Mouse (Mus musculus) CH12.LX (cell line): Measurements from ENCODE around the gene Krtap9-3.

Source experiments
- CHD2 ChIP-seq: IDR thresholded peaks from 2 replicates; pipeline ENCODE4 v1.6.1; 2011; ENCODE audit warnings: low read length, improper control_type of control experiment
- EP300 ChIP-seq: IDR thresholded peaks from 2 replicates; pipeline ENCODE4 v1.6.1; 2011; ENCODE audit warnings: low read length, improper control_type of control experiment
- HCFC1 ChIP-seq: IDR thresholded peaks from 2 replicates; pipeline ENCODE4 v1.6.1; 2012; ENCODE audit warnings: low read depth, mild to moderate bottlenecking, inconsistent platforms, low read length, improper control_type of control experiment
- IRF4 ChIP-seq: IDR thresholded peaks from 2 replicates; pipeline ENCODE4 v1.6.1; 2014; ENCODE audit warnings: low read depth, mild to moderate bottlenecking, inconsistent platforms, low read length, improper control_type of control experiment
- MAFK ChIP-seq: IDR thresholded peaks from 2 replicates; pipeline ENCODE4 v1.6.1; 2011; ENCODE audit warnings: low read length, improper control_type of control experiment; ENCODE audit not compliant: insufficient replicate concordance
- MAZ ChIP-seq: IDR thresholded peaks from 2 replicates; pipeline ENCODE4 v1.6.1; 2012; ENCODE audit warnings: low read depth, mild to moderate bottlenecking, inconsistent platforms, low read length, improper control_type of control experiment, moderate library complexity
- MEF2A ChIP-seq: IDR thresholded peaks from 2 replicates; pipeline ENCODE4 v1.6.1; 2014; ENCODE audit warnings: low read depth, mild to moderate bottlenecking, inconsistent platforms, low read length, improper control_type of control experiment, borderline replicate concordance
- NRF1 ChIP-seq: IDR thresholded peaks from 2 replicates; pipeline ENCODE4 v1.6.1; 2014; ENCODE audit warnings: low read depth, mild to moderate bottlenecking, inconsistent platforms, low read length, improper control_type of control experiment, moderate library complexity
- PAX5 ChIP-seq: IDR thresholded peaks from 2 replicates; pipeline ENCODE4 v1.6.1; 2012; ENCODE audit warnings: low read length, inconsistent platforms, mixed read lengths
- POLR2A ChIP-seq: IDR thresholded peaks from 2 replicates; pipeline ENCODE4 v1.6.1; 2011; ENCODE audit warnings: low read depth, mild to moderate bottlenecking, improper control_type of control experiment, low read length
- USF2 ChIP-seq: conservative IDR thresholded peaks from 2 replicates; pipeline ENCODE4 v1.6.1; 2011; ENCODE audit warnings: low read depth, low read length, improper control_type of control experiment

DNA sequence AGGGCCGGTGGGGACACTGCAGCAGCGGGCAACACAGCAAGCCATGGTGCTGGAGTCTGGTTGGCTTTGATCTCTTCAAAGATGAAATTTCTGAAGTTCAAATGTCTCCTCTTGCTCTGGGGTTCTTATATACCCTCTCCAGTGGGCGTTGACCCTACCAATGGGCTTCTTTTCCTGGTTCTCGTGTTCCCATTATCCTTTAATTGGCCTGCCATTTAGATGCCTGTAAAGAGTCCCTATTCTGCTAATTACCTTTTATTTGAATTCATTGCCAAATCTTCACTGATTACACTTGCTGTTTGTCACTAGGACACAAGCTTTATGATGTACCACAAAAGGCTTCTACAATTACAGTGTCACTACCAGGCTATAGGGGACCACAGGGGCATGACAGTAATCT is 47.1 kb downstream of the Krtap9-3 start, which contains the start of gene Krtap3-3:
- TF ChIP-seq USF2 (no peak), EP300 (no peak), PAX5 (no peak), CHD2 (no peak), IRF4 (no peak), HCFC1 (no peak), POLR2A (no peak), MAFK (no peak), MEF2A (no peak), NRF1 (no peak), MAZ (no peak)
